Mouse (Mus musculus) forebrain, embryonic 15.5 days (tissue): ENCODE measurements around the gene Olfr31. TPM values are rescaled to one million over a fixed set of nuclear protein-coding genes. Genes with fewer than 3 reads are reported as not detected.

ENCODE experiments used
- polyA plus RNA-seq: library from polyadenylated mRNA; unstranded; fragments of >200 nt; fragmentation: Nextera tagmentation; extraction: Ambion mirVana; gene quantifications from 2 replicates; pipeline ENCODE4 v1.2.1, GENCODE M21; 2015

Olfr31 gene
- polyA plus RNA-seq, 1 experiment from 2014 or later = not detected

Other genes starting within 250 kb of the Olfr31 start
- 280 and 283 TPM in 2 replicates for gene Psmd6, start 201.8 kb upstream of the Olfr31 start, polyA plus RNA-seq
- gene Olfr720, start 136.0 kb upstream of the Olfr31 start, polyA plus RNA-seq = not detected in 2 replicates
- gene Il3ra, start 23.4 kb downstream of the Olfr31 start, polyA plus RNA-seq = 2.1 TPM in 2 replicates
- not detected in 2 replicates for gene Olfr721-ps1, start 78.5 kb downstream of the Olfr31 start, polyA plus RNA-seq